Mouse (Mus musculus) small intestine, adult 2 months (tissue): ENCODE data around the gene Il9r.

Source experiments
- CTCF ChIP-seq: fragments of 200-500 bp; IDR thresholded peaks from 2 replicates; pipeline ENCODE4 v1.5.1; 2012; ENCODE audit warnings: low read depth, mild to moderate bottlenecking, control low read depth, inconsistent platforms, low read length, moderate library complexity, mixed read lengths; ENCODE audit not compliant: insufficient replicate concordance, insufficient read length; ENCODE audit errors: extremely low read depth
- POLR2A ChIP-seq: fragments of 200-500 bp; IDR thresholded peaks from 2 replicates; pipeline ENCODE4 v1.6.1; 2012; ENCODE audit warnings: low read depth, mild to moderate bottlenecking, control low read depth, inconsistent platforms, low read length, moderate library complexity

GRCm38 (mm10) chr11:32245614-32246013 is 45.5 kb upstream of the Il9r start:
- TF ChIP-seq CTCF (no peak), POLR2A (no peak)
